Comparison of ENCODE assay signal across 22 mouse cellular contexts in genomic region chr9:21670354-21670753, GRCm38 (mm10).
"Had no signal": no experiment of that assay in that cellular context is flagged by ENCODE, and none has a peak within 500 bp of the region (broad histone marks: within the 10 kb centered on the region; RNA-seq: fewer than 3 reads in every experiment).

No protein-coding gene starts in this region.

- H3K4me1 ChIP-seq: heart, embryonic 10.5 days; heart, embryonic 12.5 days; hindbrain, embryonic 10.5 days; hindbrain, embryonic 12.5 days; intestine, embryonic 15.5 days; limb, embryonic 10.5 days; limb, embryonic 12.5 days; liver, embryonic 13.5 days; liver, embryonic 15.5 days had no signal

- H3K27me3 ChIP-seq: heart, embryonic 12.5 days; hindbrain, embryonic 12.5 days; intestine, embryonic 15.5 days; limb, embryonic 12.5 days; liver, embryonic 13.5 days; liver, embryonic 15.5 days had no signal

- DNase-seq: gastrocnemius, postnatal 14 days; gastrocnemius, postnatal 36 days; heart, adult 18-20 months; heart, postnatal 10 days; heart, postnatal 4 days; kidney, adult 18-20 months; kidney, adult 8-10 months; kidney, postnatal 10 days; kidney, postnatal 25 days; kidney, postnatal 4 days; layer of hippocampus, postnatal 36 days; liver, embryonic 13.5 days had no signal

- H3K4me3 ChIP-seq: heart, embryonic 10.5 days; heart, embryonic 12.5 days; hindbrain, embryonic 10.5 days; hindbrain, embryonic 12.5 days; intestine, embryonic 15.5 days; layer of hippocampus, adult 2 months; limb, embryonic 10.5 days; limb, embryonic 12.5 days; liver, embryonic 13.5 days; liver, embryonic 15.5 days had no signal

- H3K9ac ChIP-seq: heart, embryonic 12.5 days; hindbrain, embryonic 12.5 days; hindbrain, embryonic 14.5 days; intestine, embryonic 15.5 days; limb, embryonic 12.5 days; liver, embryonic 13.5 days; liver, embryonic 15.5 days had no signal

- H3K27ac ChIP-seq: heart, embryonic 10.5 days; hindbrain, embryonic 10.5 days; hindbrain, embryonic 12.5 days; hindbrain, embryonic 14.5 days; intestine, embryonic 15.5 days; layer of hippocampus, adult 2 months; limb, embryonic 10.5 days; limb, embryonic 12.5 days; liver, embryonic 13.5 days; liver, embryonic 15.5 days had no signal
